Mouse (Mus musculus) heart, postnatal 0 days (tissue): Measurements from ENCODE around the gene Ccdc57. TPM values are rescaled to one million over a fixed set of nuclear protein-coding genes. Genes with fewer than 3 reads are reported as not detected.

Source experiments
- ATAC-seq: fragments of 200-750 bp; cut with Nextera tagmentation; 2 replicates; pipeline ENCODE4 v1.8.0; 2017; ENCODE audit warnings: low read depth, moderate number of reproducible peaks, moderate library complexity; ENCODE audit not compliant: insufficient read depth
- DNase-seq: peaks from one replicate; pipeline ENCODE4 v3.0.0-alpha.2; 2016; ENCODE audit warnings: low spot score
- H3K27ac ChIP-seq: fragments of 300-500 bp; sonication (generic); 2 replicates; pipeline ENCODE4 v1.5.1; 2014; ENCODE audit warnings: low read depth, mild to moderate bottlenecking
- H3K27me3 ChIP-seq: fragments of 300-500 bp; sonication (generic); 2 replicates; pipeline ENCODE4 v1.6.1; 2014; ENCODE audit warnings: low read length, mixed read lengths; ENCODE audit not compliant: control insufficient read depth, insufficient read depth
- H3K36me3 ChIP-seq: fragments of 300-500 bp; sonication (generic); replicated peaks from 2 replicates; pipeline ENCODE4 v1.6.1; 2014; ENCODE audit warnings: low read length, mixed read lengths; ENCODE audit not compliant: control insufficient read depth, insufficient read depth
- H3K4me1 ChIP-seq: fragments of 300-500 bp; sonication (generic); 2 replicates; pipeline ENCODE4 v1.6.1; 2014; ENCODE audit warnings: antibody characterized with exemption; ENCODE audit not compliant: control insufficient read depth, insufficient read depth
- H3K4me2 ChIP-seq: fragments of 300-500 bp; sonication (generic); 2 replicates; pipeline ENCODE4 v1.6.1; 2014; ENCODE audit warnings: low read depth, mild to moderate bottlenecking, low read length, moderate library complexity
- H3K4me3 ChIP-seq: fragments of 300-500 bp; sonication (generic); 2 replicates; pipeline ENCODE4 v1.5.1; 2014; ENCODE audit warnings: low read depth, low read length
- H3K9ac ChIP-seq: fragments of 300-500 bp; sonication (generic); replicated peaks from 2 replicates; pipeline ENCODE4 v1.6.1; 2014; ENCODE audit warnings: low read depth, low read length, mixed read lengths
- H3K9me3 ChIP-seq: fragments of 300-500 bp; sonication (generic); replicated peaks from 2 replicates; pipeline ENCODE4 v1.6.1; 2016; ENCODE audit warnings: low read length; ENCODE audit not compliant: control insufficient read depth
- CTCF ChIP-seq: IDR thresholded peaks from 2 replicates; pipeline ENCODE4 v1.5.1; 2016; ENCODE audit warnings: antibody characterized with exemption, control low read depth, low read depth
- EP300 ChIP-seq: IDR thresholded peaks from 2 replicates; pipeline ENCODE4 v1.6.1; 2016; ENCODE audit warnings: antibody characterized with exemption, low read depth
- WGBS: fragments of 180-500 bp; shearing (Covaris S2); extraction: QIAGEN DNeasy Blood & Tissue Kit; methylation state at CpG from one replicate; pipeline ENCODE4 v1.1.7; 2014; 5-methylcytosine and 5-hydroxymethylcytosine counted together
- polyA plus RNA-seq: library from polyadenylated mRNA; unstranded; fragments of >200 nt; fragmentation: Nextera tagmentation; extraction: Ambion mirVana; gene quantifications from 2 replicates; pipeline ENCODE4 v1.2.1, GENCODE M21; 2015
- total RNA-seq: library from RNA; depleted of rRNA; stranded (reverse); fragments of >200 nt; gene quantifications from 2 replicates; pipeline ENCODE4 v1.2.3, GENCODE M21; 2014; ENCODE audit warnings: low replicate concordance

The Ccdc57 gene
- total and polyA plus RNA-seq, 2 experiments from 2014 or later = 1.5 to 1.6 TPM

DNA sequence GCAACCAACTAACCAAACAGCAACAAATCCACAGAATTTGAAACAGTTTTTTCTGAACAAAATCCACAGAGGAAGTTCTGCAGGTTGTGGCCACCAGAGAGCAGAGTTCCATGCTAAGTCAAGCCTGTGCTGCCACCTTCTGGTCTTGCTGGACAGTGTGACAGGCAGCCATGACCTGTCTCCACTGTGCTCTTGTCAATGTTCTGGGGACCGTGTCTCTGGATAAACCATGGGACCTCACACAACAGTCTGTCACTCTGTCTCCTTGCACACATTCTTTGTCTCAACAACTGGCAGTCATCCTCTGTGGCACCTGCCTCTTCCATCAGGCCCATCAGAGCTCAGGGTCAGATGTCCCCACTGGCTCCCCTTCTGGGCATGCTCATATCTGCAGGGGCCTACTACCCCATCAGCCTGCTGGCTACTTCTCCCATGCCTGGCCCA is 27.2 kb downstream of the Ccdc57 start:
- Histone ChIP-seq H3K4me2 (no peak overlapping the region), H3K27me3 (no peaks in the 10 kb centered on the region), H3K9ac (no peak overlapping the region), H3K36me3 (no peaks in the 10 kb centered on the region), H3K27ac (no peak overlapping the region), H3K4me3 (no peak overlapping the region), H3K4me1 (no peaks in the 10 kb centered on the region), H3K9me3 (no peaks in the 10 kb centered on the region)
- ATAC-seq (peak; percentile 89), DNase-seq (peak; percentile 83)
- WGBS = 9% methylated on average over 1 of the region's 1 CpGs
- TF ChIP-seq CTCF (peak; percentile 99), EP300 (no peak)

- Histone ChIP-seq H3K9ac (no peak overlapping the region), H3K27me3 (no peaks in the 10 kb centered on the region), H3K27ac (no peak overlapping the region), H3K36me3 (no peaks in the 10 kb centered on the region), H3K4me1 (no peaks in the 10 kb centered on the region), H3K4me2 (no peak overlapping the region), H3K9me3 (no peaks in the 10 kb centered on the region), H3K4me3 (no peak overlapping the region)
- DNase-seq (no peak), ATAC-seq (no peak)
- WGBS = 92% methylated on average over 3 of the region's 3 CpGs
- TF ChIP-seq EP300 (no peak), CTCF (no peak)
Measured at GRCm38 (mm10) chr11:120904561-120904960, 28.1 kb downstream of the Ccdc57 start.

DNA sequence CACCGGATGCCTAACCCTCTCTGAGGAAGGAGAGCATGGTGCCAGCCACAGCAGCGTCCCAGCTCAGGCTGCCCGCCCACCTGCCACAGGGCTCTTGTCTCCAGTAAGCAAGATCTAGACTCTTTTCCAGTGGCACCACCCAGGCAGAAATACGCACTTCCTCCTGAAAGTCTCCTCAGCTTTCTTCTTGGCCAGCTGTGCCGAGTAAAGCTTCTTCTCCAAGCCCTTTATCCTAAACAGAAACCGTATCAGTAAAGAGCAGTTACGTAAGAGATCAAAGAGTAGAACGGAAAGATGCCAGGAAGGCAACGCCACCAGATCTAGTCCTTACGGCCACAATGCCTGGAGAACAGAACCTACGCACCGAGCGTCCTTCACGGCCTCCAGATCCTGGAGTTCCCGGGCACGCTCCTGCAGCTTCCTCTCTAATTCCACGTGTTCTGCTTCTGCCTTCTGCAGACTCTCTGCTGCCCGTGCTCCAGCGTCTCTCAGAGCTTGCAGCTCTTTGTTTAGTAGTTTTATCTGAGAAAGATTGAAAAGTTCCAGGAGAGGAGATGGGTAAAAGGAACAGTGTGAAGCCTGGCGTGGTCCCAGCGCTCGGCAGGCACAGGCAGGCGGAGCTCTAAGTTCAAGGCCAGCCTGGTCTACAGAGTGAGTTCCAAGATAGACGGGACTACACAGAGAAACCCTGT is 29.4 kb downstream of the Ccdc57 start:
- no peak overlapping the region for H3K4me2 ChIP-seq
- no peak overlapping the region for H3K27ac ChIP-seq
- WGBS = 69% methylated on average over 24 of the region's 24 CpGs
- TF ChIP-seq EP300 (no peak), CTCF (no peak)
- ATAC-seq (no peak), DNase-seq (no peak)
- no peak overlapping the region for H3K9ac ChIP-seq
- H3K36me3 ChIP-seq = no peaks in the 10 kb centered on the region
- no peak overlapping the region for H3K4me3 ChIP-seq
- H3K9me3 ChIP-seq = no peaks in the 10 kb centered on the region
- H3K4me1 ChIP-seq = no peaks in the 10 kb centered on the region
- H3K27me3 ChIP-seq = no peaks in the 10 kb centered on the region

- H3K4me3 ChIP-seq = no peak overlapping the region
- H3K9me3 ChIP-seq = no peaks in the 10 kb centered on the region
- ATAC-seq (no peak), DNase-seq (no peak)
- no peaks in the 10 kb centered on the region for H3K27me3 ChIP-seq
- 54% methylated on average over 10 of the region's 10 CpGs for WGBS
- no peak overlapping the region for H3K27ac ChIP-seq
- no peak for TF ChIP-seq EP300
- no peak for TF ChIP-seq CTCF
- no peaks in the 10 kb centered on the region for H3K4me1 ChIP-seq
- H3K36me3 ChIP-seq = peaks cover 2% of the 10 kb centered on the region; the same call in 1 of the 2 replicates
- no peak overlapping the region for H3K9ac ChIP-seq
- H3K4me2 ChIP-seq = no peak overlapping the region
Measured at GRCm38 (mm10) chr11:120902487-120903142, 30.1 kb downstream of the Ccdc57 start.

DNA sequence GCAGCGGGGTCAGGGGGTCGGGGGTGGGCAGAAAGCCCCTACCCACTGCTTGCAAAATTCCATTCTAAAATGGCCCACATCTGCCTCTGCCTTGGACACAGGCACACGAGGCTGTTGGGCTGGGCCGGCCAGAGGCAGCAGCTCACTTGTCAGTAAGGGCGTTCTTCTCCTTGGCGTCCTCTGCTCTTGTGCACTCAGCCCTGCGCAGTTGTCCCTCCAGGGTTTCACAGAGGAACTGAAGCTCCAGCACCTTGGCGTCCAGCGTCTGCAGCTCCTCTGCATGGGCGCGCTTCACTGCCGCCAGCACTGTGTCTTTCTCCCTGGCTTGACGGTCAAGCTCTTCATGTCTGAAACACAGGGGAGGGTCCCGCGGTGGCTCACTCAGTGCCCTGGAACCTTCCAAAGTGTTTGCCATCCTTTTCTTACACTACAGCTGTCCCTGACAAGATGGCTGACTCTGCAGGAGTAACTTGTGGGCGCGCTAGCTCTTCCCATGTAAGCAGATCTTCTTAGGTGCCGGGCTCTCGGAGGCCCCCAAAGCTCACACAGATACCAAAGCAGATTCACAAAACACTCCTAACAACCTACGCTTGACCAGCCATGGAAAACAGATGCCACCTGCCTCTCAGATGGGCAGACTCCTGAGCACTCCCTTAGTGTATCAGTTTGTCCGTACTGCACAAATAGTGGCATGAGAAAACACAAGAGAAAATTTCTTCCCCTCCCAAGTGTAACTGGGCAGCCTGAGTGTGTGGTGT is 30.8 kb downstream of the Ccdc57 start:
- ATAC-seq (no peak), DNase-seq (no peak)
- Histone ChIP-seq H3K4me2 (no peak overlapping the region), H3K27ac (no peak overlapping the region), H3K27me3 (no peaks in the 10 kb centered on the region), H3K9ac (no peak overlapping the region), H3K36me3 (peaks cover 5% of the 10 kb centered on the region; the same call in 1 of the 2 replicates), H3K9me3 (no peaks in the 10 kb centered on the region), H3K4me1 (no peaks in the 10 kb centered on the region), H3K4me3 (no peak overlapping the region)
- TF ChIP-seq CTCF (no peak), EP300 (no peak)
- 84% methylated on average over 21 of the region's 21 CpGs for WGBS
